Mouse (Mus musculus): ENCODE measurements around the gene Gm17651.

- TF ChIP-seq CTCF (IDR thresholded peaks at IDR 0.05; ENCODE audit: extremely low read depth, insufficient read depth, low read length) = no peak
- TF ChIP-seq POLR2A (IDR thresholded peaks at IDR 0.05; ENCODE audit: extremely low read depth, insufficient read depth, low read length) = no peak
Measured at GRCm38 (mm10) chr3:97710134-97710533, 35.6 kb upstream of the Gm17651 start.

Data from cortical plate, adult 2 months (tissue).